Mouse (Mus musculus) heart, embryonic 13.5 days (tissue): ENCODE measurements at regions not wholly inside any gene's neighbourhood (a gene's known extent, or its start where the extent isn't known, plus 50 kb on each side); places are given as distances from the start of the nearest gene placed in this dataset.
A peak's percentile ranks its signal among the peaks of the same experiment; 100 is the strongest.

Experiments used
- ATAC-seq: fragments of 200-750 bp; cut with Nextera tagmentation; 2 replicates; pipeline ENCODE4 v1.8.0; 2017; ENCODE audit warnings: moderate TSS enrichment; ENCODE audit not compliant: insufficient number of reproducible peaks, low FRiP score, low TSS enrichment; ENCODE audit errors: extremely low read depth
- H3K27ac ChIP-seq: fragments of 300-500 bp; sonication (generic); replicated peaks from 2 replicates; pipeline ENCODE4 v1.5.1; 2015; ENCODE audit warnings: moderate library complexity, mild to moderate bottlenecking, inconsistent platforms
- H3K27me3 ChIP-seq: fragments of 300-500 bp; sonication (generic); replicated peaks from 2 replicates; pipeline ENCODE4 v1.6.1; 2015; ENCODE audit warnings: mild to moderate bottlenecking, inconsistent platforms
- H3K36me3 ChIP-seq: fragments of 300-500 bp; sonication (generic); 2 replicates; pipeline ENCODE4 v1.6.1; 2015; ENCODE audit warnings: mild to moderate bottlenecking, inconsistent platforms
- H3K4me1 ChIP-seq: fragments of 300-500 bp; sonication (generic); 2 replicates; pipeline ENCODE4 v1.6.1; 2015; ENCODE audit warnings: inconsistent platforms
- H3K4me2 ChIP-seq: fragments of 300-500 bp; sonication (generic); 2 replicates; pipeline ENCODE4 v1.6.1; 2015; ENCODE audit warnings: inconsistent platforms, mild to moderate bottlenecking, moderate library complexity
- H3K4me3 ChIP-seq: fragments of 300-500 bp; sonication (generic); 2 replicates; pipeline ENCODE4 v1.5.1; 2015; ENCODE audit warnings: moderate library complexity, mild to moderate bottlenecking, inconsistent platforms
- H3K9ac ChIP-seq: fragments of 300-500 bp; sonication (generic); 2 replicates; pipeline ENCODE4 v1.6.1; 2015; ENCODE audit warnings: inconsistent platforms, mild to moderate bottlenecking, moderate library complexity
- H3K9me3 ChIP-seq: fragments of 300-500 bp; sonication (generic); 2 replicates; pipeline ENCODE4 v1.6.1; 2016; ENCODE audit warnings: inconsistent platforms
- WGBS: fragments of 180-500 bp; shearing (Covaris S2); methylation state at CpG from one replicate; pipeline ENCODE4 v1.1.7; 2015; ENCODE audit warnings: mixed read lengths; 5-methylcytosine and 5-hydroxymethylcytosine counted together

- no peak overlapping the region for H3K9ac ChIP-seq
- H3K27me3 ChIP-seq: no peaks in the 10 kb centered on the region
- H3K36me3 ChIP-seq: no peaks in the 10 kb centered on the region
- WGBS: 58% methylated on average over 7 of the region's 7 CpGs
- H3K4me1 ChIP-seq: peaks cover 22% of the 10 kb centered on the region
- peak overlapping the region; percentile 84 for H3K27ac ChIP-seq
- ATAC-seq: 0 out of 2 replicates have a peak, but pooled peaks have one; percentile 31
- H3K9me3 ChIP-seq: no peaks in the 10 kb centered on the region
- no peak overlapping the region for H3K4me2 ChIP-seq
- no peak overlapping the region for H3K4me3 ChIP-seq
Measured at GRCm38 (mm10) chr3:52896462-52896861, 120.6 kb downstream of the Cog6 start.

- no peaks in the 10 kb centered on the region for H3K27me3 ChIP-seq
- 0 out of 2 replicates have a peak overlapping the region, but pooled peaks have one; percentile 20 for H3K27ac ChIP-seq
- no peak for ATAC-seq
- peaks cover 26% of the 10 kb centered on the region for H3K4me1 ChIP-seq
- 69% methylated on average over 5 of the region's 5 CpGs for WGBS
- H3K36me3 ChIP-seq: no peaks in the 10 kb centered on the region
- H3K9me3 ChIP-seq: no peaks in the 10 kb centered on the region
- H3K9ac ChIP-seq: no peak overlapping the region
- no peak overlapping the region for H3K4me3 ChIP-seq
- no peak overlapping the region for H3K4me2 ChIP-seq
Measured at GRCm38 (mm10) chr3:52895751-52896150, 121.3 kb downstream of the Cog6 start.

GRCm38 (mm10) chr3:52894812-52895211 lies 122.2 kb downstream of the Cog6 start:
- Histone ChIP-seq H3K4me3 (no peak overlapping the region), H3K36me3 (no peaks in the 10 kb centered on the region), H3K27ac (no peak overlapping the region), H3K4me2 (no peak overlapping the region), H3K9ac (no peak overlapping the region), H3K4me1 (peaks cover 26% of the 10 kb centered on the region), H3K9me3 (no peaks in the 10 kb centered on the region), H3K27me3 (no peaks in the 10 kb centered on the region)
- 76% methylated on average over 2 of the region's 2 CpGs for WGBS
- no peak for ATAC-seq

- Histone ChIP-seq H3K9me3 (no peaks in the 10 kb centered on the region), H3K4me2 (no peak overlapping the region), H3K36me3 (no peaks in the 10 kb centered on the region), H3K4me1 (peaks cover 8% of the 10 kb centered on the region; the same call in 1 of the 2 replicates), H3K9ac (no peak overlapping the region), H3K27ac (0 out of 2 replicates have a peak overlapping the region, but pooled peaks have one; percentile 5), H3K4me3 (no peak overlapping the region), H3K27me3 (no peaks in the 10 kb centered on the region)
- 55% methylated on average over 4 of the region's 4 CpGs for WGBS
- ATAC-seq: no peak
Measured at GRCm38 (mm10) chr3:52889156-52889715, 127.8 kb downstream of the Cog6 start.

GRCm38 (mm10) chr3:52881981-52882380 lies 135.1 kb downstream of the Cog6 start:
- Histone ChIP-seq H3K36me3 (no peaks in the 10 kb centered on the region), H3K4me2 (no peak overlapping the region), H3K27me3 (no peaks in the 10 kb centered on the region), H3K9ac (no peak overlapping the region), H3K4me1 (peaks cover 14% of the 10 kb centered on the region), H3K4me3 (no peak overlapping the region), H3K9me3 (no peaks in the 10 kb centered on the region), H3K27ac (no peak overlapping the region)
- ATAC-seq: no peak; the same call in 1 of the 2 replicates
- 35% methylated on average over 3 of the region's 3 CpGs for WGBS

- Histone ChIP-seq H3K27me3 (no peaks in the 10 kb centered on the region), H3K4me1 (peaks cover 14% of the 10 kb centered on the region), H3K9me3 (no peaks in the 10 kb centered on the region), H3K9ac (no peak overlapping the region), H3K4me2 (no peak overlapping the region), H3K27ac (no peak overlapping the region), H3K36me3 (no peaks in the 10 kb centered on the region), H3K4me3 (no peak overlapping the region)
- no peak for ATAC-seq
- 61% methylated on average over 4 of the region's 4 CpGs for whole genome bisulfite sequencing
Measured at GRCm38 (mm10) chr3:52881139-52881538, 135.9 kb downstream of the Cog6 start.

- no peaks in the 10 kb centered on the region for H3K27me3 ChIP-seq
- H3K36me3 ChIP-seq: no peaks in the 10 kb centered on the region
- no peak overlapping the region for H3K9ac ChIP-seq
- H3K27ac ChIP-seq: no peak overlapping the region
- peaks cover 14% of the 10 kb centered on the region for H3K4me1 ChIP-seq
- no peak overlapping the region for H3K4me2 ChIP-seq
- 72% methylated on average over 10 of the region's 10 CpGs for WGBS
- no peak for ATAC-seq
- H3K4me3 ChIP-seq: no peak overlapping the region
- no peaks in the 10 kb centered on the region for H3K9me3 ChIP-seq
Measured at GRCm38 (mm10) chr3:52879700-52880099, 137.3 kb downstream of the Cog6 start.

- no peak for ATAC-seq
- H3K9me3 ChIP-seq: no peaks in the 10 kb centered on the region
- H3K36me3 ChIP-seq: no peaks in the 10 kb centered on the region
- H3K27me3 ChIP-seq: no peaks in the 10 kb centered on the region
- H3K4me2 ChIP-seq: no peak overlapping the region
- H3K27ac ChIP-seq: no peak overlapping the region; the same call in 1 of the 2 replicates
- H3K4me1 ChIP-seq: peaks cover 14% of the 10 kb centered on the region
- H3K9ac ChIP-seq: no peak overlapping the region
- 39% methylated on average over 3 of the region's 3 CpGs for WGBS
- H3K4me3 ChIP-seq: no peak overlapping the region
Measured at GRCm38 (mm10) chr3:52878334-52878733, 138.7 kb downstream of the Cog6 start.

- Histone ChIP-seq H3K4me3 (no peak overlapping the region), H3K36me3 (no peaks in the 10 kb centered on the region), H3K9ac (no peak overlapping the region), H3K27ac (no peak overlapping the region), H3K4me2 (no peak overlapping the region), H3K9me3 (no peaks in the 10 kb centered on the region), H3K4me1 (no peaks in the 10 kb centered on the region), H3K27me3 (no peaks in the 10 kb centered on the region)
- ATAC-seq: no peak
- 87% methylated on average over 5 of the region's 5 CpGs for WGBS
Measured at GRCm38 (mm10) chr3:52872260-52872659, 144.8 kb downstream of the Cog6 start.

- WGBS: 76% methylated on average over 8 of the region's 8 CpGs
- Histone ChIP-seq H3K4me1 (no peaks in the 10 kb centered on the region), H3K27me3 (no peaks in the 10 kb centered on the region), H3K9me3 (no peaks in the 10 kb centered on the region), H3K9ac (no peak overlapping the region), H3K27ac (no peak overlapping the region), H3K4me3 (no peak overlapping the region), H3K4me2 (no peak overlapping the region), H3K36me3 (no peaks in the 10 kb centered on the region)
- no peak for ATAC-seq
Measured at GRCm38 (mm10) chr3:52863146-52863849, 153.7 kb downstream of the Cog6 start.

GRCm38 (mm10) chr3:52862026-52862425 lies 155.0 kb downstream of the Cog6 start:
- no peaks in the 10 kb centered on the region for H3K36me3 ChIP-seq
- no peak overlapping the region for H3K27ac ChIP-seq
- WGBS: 67% methylated on average over 4 of the region's 4 CpGs
- no peaks in the 10 kb centered on the region for H3K27me3 ChIP-seq
- H3K9me3 ChIP-seq: no peaks in the 10 kb centered on the region
- H3K4me1 ChIP-seq: no peaks in the 10 kb centered on the region
- no peak overlapping the region for H3K4me3 ChIP-seq
- no peak for ATAC-seq
- H3K4me2 ChIP-seq: no peak overlapping the region
- no peak overlapping the region for H3K9ac ChIP-seq

GRCm38 (mm10) chr3:52861538-52861937 lies 155.5 kb downstream of the Cog6 start:
- Histone ChIP-seq H3K27ac (no peak overlapping the region), H3K9me3 (no peaks in the 10 kb centered on the region), H3K27me3 (no peaks in the 10 kb centered on the region), H3K36me3 (no peaks in the 10 kb centered on the region), H3K9ac (no peak overlapping the region), H3K4me3 (no peak overlapping the region), H3K4me1 (no peaks in the 10 kb centered on the region), H3K4me2 (no peak overlapping the region)
- 75% methylated on average over 13 of the region's 13 CpGs for WGBS
- no peak for ATAC-seq
